Mouse (Mus musculus) embryonic facial prominence, embryonic 14.5 days (tissue): Measurements from ENCODE around the gene Epb41. TPM values are rescaled to one million over a fixed set of nuclear protein-coding genes. Genes with fewer than 3 reads are reported as not detected.
A peak's percentile ranks its signal among the peaks of the same experiment; 100 is the strongest.

Experiments
- ATAC-seq: fragments of 200-750 bp; cut with Nextera tagmentation; 2 replicates; pipeline ENCODE4 v1.8.0; 2017; ENCODE audit warnings: low read depth, moderate number of reproducible peaks, moderate TSS enrichment
- DNase-seq: peaks from one replicate; pipeline ENCODE4 v3.0.0-alpha.2; 2015; ENCODE audit warnings: low spot score
- H3K27ac ChIP-seq: fragments of 300-500 bp; sonication (generic); replicated peaks from 2 replicates; pipeline ENCODE4 v1.5.1; 2014; ENCODE audit warnings: low read depth, mild to moderate bottlenecking, low read length, moderate library complexity
- H3K27me3 ChIP-seq: fragments of 300-500 bp; sonication (generic); replicated peaks from 2 replicates; pipeline ENCODE4 v1.6.1; 2014; ENCODE audit warnings: low read length; ENCODE audit not compliant: control insufficient read depth, insufficient read depth
- H3K36me3 ChIP-seq: fragments of 300-500 bp; sonication (generic); 2 replicates; pipeline ENCODE4 v1.6.1; 2014; ENCODE audit warnings: low read length, mixed read lengths; ENCODE audit not compliant: control insufficient read depth, insufficient read depth
- H3K4me1 ChIP-seq: fragments of 300-500 bp; sonication (generic); 2 replicates; pipeline ENCODE4 v1.6.1; 2014; ENCODE audit warnings: antibody characterized with exemption, low read length; ENCODE audit not compliant: control insufficient read depth, insufficient read depth
- H3K4me2 ChIP-seq: fragments of 300-500 bp; sonication (generic); 2 replicates; pipeline ENCODE4 v1.6.1; 2014; ENCODE audit warnings: low read depth, mild to moderate bottlenecking, low read length, moderate library complexity, mixed read lengths
- H3K4me3 ChIP-seq: fragments of 300-500 bp; sonication (generic); 2 replicates; pipeline ENCODE4 v1.5.1; 2014; ENCODE audit warnings: low read depth, mild to moderate bottlenecking, low read length
- H3K9ac ChIP-seq: fragments of 300-500 bp; sonication (generic); 2 replicates; pipeline ENCODE4 v1.6.1; 2014; ENCODE audit warnings: low read depth, mild to moderate bottlenecking, low read length, moderate library complexity, mixed read lengths
- H3K9me3 ChIP-seq: fragments of 300-500 bp; sonication (generic); 2 replicates; pipeline ENCODE4 v1.6.1; 2016; ENCODE audit warnings: low read length; ENCODE audit not compliant: control insufficient read depth
- whole genome bisulfite sequencing: fragments of 180-500 bp; shearing (Covaris S2); extraction: QIAGEN DNeasy Blood & Tissue Kit; methylation state at CpG from one replicate; pipeline ENCODE4 v1.1.7; 2014; 5-methylcytosine and 5-hydroxymethylcytosine counted together
- polyA plus RNA-seq: library from polyadenylated mRNA; unstranded; fragments of >200 nt; fragmentation: Nextera tagmentation; extraction: Ambion mirVana; gene quantifications from 2 replicates; pipeline ENCODE4 v1.2.1, GENCODE M21; 2014

Epb41 gene
- polyA plus RNA-seq, 1 experiment from 2014 or later = 65.1 TPM

DNA sequence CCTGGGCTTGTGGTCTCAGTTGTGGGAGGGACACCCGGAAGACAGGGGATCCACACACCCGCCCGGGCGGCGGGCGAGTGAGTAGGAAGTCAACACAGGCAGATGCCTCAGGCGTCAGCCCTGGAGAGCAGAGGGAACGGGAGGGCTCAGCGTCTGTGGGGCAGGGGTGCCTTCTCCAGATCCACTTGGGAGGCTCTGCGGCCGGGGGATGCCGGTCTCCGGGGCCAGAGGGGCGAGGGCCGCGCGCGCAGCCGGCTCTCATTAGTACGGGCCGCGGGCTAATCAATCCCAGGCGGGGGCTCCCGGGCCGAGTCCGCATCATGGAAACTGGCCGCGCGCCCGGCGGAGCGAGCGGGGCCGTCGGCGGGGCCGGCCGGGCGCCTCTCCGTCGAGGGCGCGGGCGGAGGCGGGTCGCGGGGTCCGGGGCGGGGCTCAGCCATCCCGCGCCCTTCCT, 155.0 kb downstream of the Epb41 start:
- DNase-seq (peak; percentile 80), ATAC-seq (peak; percentile 19)
- H3K4me3 ChIP-seq = peak overlapping the region; percentile 73
- peaks cover 56% of the 10 kb centered on the region for H3K4me1 ChIP-seq
- peaks cover 32% of the 10 kb centered on the region for H3K27me3 ChIP-seq
- peak overlapping the region; percentile 97 for H3K27ac ChIP-seq
- H3K4me2 ChIP-seq = peak overlapping the region; percentile 81
- no peaks in the 10 kb centered on the region for H3K9me3 ChIP-seq
- H3K36me3 ChIP-seq = peaks cover 13% of the 10 kb centered on the region
- H3K9ac ChIP-seq = peak overlapping the region; percentile 86
- 5% methylated on average over 15 of the region's 51 CpGs for WGBS

DNA sequence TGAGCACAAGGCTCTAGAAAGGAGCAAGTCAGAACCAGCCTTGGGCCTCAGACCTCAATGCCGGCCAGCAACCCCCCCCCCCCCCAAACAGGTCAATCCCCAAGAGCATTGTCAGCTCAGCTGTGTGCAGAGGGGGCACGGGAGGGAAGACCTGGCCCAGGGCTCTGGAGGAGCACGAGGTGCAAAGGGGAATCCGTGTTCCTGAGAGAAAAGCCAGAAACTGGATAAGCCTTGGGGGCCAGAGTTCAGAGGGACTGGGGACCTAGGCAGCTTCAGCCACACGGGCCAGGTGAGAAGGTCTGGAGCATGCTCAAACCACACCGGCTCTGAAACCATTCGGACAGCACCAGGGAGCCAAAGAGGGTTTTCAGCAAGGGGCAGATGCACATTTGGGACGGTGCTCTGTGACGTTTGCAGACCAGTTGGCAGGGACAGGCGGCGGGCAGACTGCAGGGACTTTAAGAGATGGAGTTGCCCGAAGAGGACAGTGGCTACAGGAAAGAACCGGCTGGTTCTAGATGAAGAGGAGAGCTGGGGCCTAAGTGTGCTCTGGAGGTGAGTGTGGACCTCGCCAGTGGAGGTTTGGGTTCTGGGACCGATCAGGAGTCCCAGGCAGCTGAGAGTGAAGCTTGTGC, 155.5 kb downstream of the Epb41 start:
- Histone ChIP-seq H3K27ac (peak overlapping the region; percentile 97), H3K4me2 (peak overlapping the region; percentile 81), H3K4me1 (peaks cover 55% of the 10 kb centered on the region), H3K9me3 (no peaks in the 10 kb centered on the region), H3K27me3 (peaks cover 32% of the 10 kb centered on the region), H3K9ac (peak overlapping the region; percentile 86), H3K36me3 (peaks cover 11% of the 10 kb centered on the region), H3K4me3 (peak overlapping the region; percentile 73)
- ATAC-seq (no peak), DNase-seq (no peak)
- WGBS = 17% methylated on average over 14 of the region's 15 CpGs

DNA sequence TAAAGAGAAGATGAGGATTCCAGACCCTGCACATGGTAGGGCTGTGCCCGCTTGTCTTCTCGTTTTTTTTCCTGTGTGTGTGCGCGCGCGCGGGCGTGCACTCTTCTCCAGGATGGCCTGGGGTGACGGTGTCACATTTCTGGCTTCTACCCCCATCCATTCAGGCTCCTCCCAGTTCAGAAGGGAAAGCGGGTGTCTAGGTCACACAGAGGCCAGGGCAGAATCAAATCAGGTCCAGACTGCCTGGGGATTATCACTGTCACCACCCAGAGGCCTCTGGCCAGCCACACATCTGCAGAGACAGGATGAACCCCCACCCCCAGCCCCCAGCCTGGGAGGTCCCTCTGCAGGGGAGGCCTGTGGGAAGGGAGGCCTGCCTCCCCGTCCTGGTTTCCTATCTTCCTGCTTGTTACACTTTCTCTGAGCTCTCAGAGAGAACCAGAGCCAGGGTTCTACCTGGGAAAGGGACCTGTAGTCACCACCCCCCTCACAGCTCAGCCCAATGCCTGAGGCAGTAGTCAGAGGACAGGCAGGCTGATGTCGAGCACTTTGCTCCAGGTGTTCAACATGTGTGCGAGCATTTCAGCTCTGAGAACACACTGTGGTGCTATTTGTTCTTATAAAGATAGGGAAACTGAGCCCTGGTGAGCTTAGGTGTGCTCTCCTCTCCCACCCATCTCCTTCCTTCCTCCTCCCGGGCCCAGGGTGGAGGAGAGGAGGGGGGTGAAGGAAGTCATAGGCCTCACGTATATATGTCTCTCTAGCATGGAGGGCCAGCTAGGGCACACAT, 156.2 kb downstream of the Epb41 start:
- Histone ChIP-seq H3K4me2 (peak overlapping the region; percentile 81), H3K4me3 (peak overlapping the region; percentile 73; the same call in 1 of the 2 replicates), H3K9ac (peak overlapping the region; percentile 86), H3K27ac (peak overlapping the region; percentile 97), H3K27me3 (peaks cover 37% of the 10 kb centered on the region), H3K4me1 (peaks cover 54% of the 10 kb centered on the region), H3K36me3 (peaks cover 10% of the 10 kb centered on the region), H3K9me3 (no peaks in the 10 kb centered on the region)
- ATAC-seq (peak; percentile 5; the same call in 1 of the 2 replicates), DNase-seq (peak; percentile 74)
- WGBS = 5% methylated on average over 15 of the region's 15 CpGs

DNA sequence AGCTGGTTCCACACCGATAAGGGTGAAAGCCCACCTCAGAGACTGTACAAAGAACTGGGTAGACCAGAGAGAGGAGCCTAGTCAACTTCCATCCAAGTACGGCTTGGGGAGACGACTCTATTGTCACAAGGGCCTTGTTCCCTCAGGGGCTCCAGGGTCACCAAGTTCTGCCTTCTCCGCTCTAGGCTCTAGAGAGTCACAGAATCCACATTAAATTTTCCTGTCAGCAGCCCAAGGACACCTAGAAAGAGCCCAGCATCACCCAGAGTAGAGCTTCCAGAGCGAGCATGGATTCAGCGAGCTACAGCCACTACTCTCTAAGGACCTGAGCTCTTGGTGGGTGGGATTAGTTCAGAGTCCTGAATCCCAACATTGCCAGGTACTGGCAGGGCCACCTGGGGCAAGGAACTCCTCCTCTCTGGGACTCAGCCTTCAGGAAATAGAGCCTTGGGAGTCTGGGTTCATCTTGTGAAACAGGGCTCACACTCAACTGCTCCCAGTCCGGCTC, 157.0 kb downstream of the Epb41 start:
- H3K9me3 ChIP-seq = no peaks in the 10 kb centered on the region
- DNase-seq = no peak
- H3K9ac ChIP-seq = no peak overlapping the region
- peaks cover 6% of the 10 kb centered on the region for H3K36me3 ChIP-seq
- no peak for ATAC-seq
- H3K27ac ChIP-seq = peak overlapping the region; percentile 97
- peak overlapping the region; percentile 81 for H3K4me2 ChIP-seq
- WGBS = 63% methylated on average over 7 of the region's 7 CpGs
- H3K27me3 ChIP-seq = peaks cover 42% of the 10 kb centered on the region
- peaks cover 56% of the 10 kb centered on the region for H3K4me1 ChIP-seq
- no peak overlapping the region for H3K4me3 ChIP-seq

DNA sequence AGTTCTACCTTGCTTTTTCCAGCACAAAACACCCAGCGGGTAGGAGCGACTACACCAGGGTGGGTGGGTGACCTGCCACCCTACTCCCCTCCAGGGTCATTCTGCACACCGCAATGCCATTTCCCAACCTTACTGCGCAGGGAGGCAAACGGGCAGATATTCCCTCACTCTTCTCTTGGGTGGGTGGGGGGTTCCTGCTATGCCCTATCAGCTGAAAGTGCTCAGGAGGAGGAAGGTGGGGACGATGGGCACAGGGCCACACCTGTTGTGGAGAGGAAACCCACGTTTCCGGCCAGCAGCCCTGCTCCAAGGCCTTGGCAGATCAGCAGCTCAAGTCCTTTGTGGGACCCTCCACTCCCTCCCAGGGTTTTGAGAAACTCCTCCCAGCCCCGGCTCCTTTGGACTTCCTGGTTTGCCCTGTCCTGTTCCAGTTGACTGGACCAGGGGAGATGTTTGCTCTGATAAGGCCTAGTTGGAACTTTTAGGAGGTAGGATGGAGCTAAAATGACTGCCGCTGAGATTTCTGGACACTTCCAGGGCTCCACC, 158.0 kb downstream of the Epb41 start:
- Histone ChIP-seq H3K9ac (no peak overlapping the region), H3K4me2 (no peak overlapping the region), H3K4me3 (no peak overlapping the region), H3K27ac (no peak overlapping the region), H3K9me3 (no peaks in the 10 kb centered on the region), H3K36me3 (no peaks in the 10 kb centered on the region), H3K4me1 (peaks cover 52% of the 10 kb centered on the region), H3K27me3 (peaks cover 36% of the 10 kb centered on the region)
- DNase-seq (no peak), ATAC-seq (no peak)
- 71% methylated on average over 10 of the region's 10 CpGs for WGBS

DNA sequence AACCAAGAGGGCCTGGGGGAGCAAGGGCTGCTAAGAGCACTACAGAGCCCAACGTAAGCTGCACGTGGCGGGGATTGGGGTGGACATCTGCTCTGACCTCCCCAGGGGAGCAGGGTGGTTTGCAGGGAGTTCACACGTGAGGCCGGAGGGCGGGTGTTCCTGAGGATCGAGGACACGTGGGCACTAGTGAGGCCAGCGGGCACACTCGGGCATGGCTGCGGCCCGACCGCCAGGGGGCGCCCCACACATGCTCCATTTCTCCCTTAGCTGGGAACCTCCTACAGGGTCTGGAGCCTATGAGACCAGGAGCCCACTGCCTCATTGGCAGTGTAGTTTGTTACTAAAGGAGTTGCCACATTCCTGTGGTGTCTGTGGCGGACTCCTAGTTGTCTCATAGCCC, 158.7 kb downstream of the Epb41 start:
- no peaks in the 10 kb centered on the region for H3K9me3 ChIP-seq
- ATAC-seq (0 out of 2 replicates have a peak, but pooled peaks have one; percentile 13), DNase-seq (peak; percentile 50)
- H3K4me2 ChIP-seq = no peak overlapping the region
- no peak overlapping the region for H3K4me3 ChIP-seq
- peaks cover 50% of the 10 kb centered on the region for H3K4me1 ChIP-seq
- no peak overlapping the region for H3K9ac ChIP-seq
- peaks cover 32% of the 10 kb centered on the region for H3K27me3 ChIP-seq
- H3K27ac ChIP-seq = no peak overlapping the region
- WGBS = 8% methylated on average over 13 of the region's 15 CpGs
- H3K36me3 ChIP-seq = no peaks in the 10 kb centered on the region

DNA sequence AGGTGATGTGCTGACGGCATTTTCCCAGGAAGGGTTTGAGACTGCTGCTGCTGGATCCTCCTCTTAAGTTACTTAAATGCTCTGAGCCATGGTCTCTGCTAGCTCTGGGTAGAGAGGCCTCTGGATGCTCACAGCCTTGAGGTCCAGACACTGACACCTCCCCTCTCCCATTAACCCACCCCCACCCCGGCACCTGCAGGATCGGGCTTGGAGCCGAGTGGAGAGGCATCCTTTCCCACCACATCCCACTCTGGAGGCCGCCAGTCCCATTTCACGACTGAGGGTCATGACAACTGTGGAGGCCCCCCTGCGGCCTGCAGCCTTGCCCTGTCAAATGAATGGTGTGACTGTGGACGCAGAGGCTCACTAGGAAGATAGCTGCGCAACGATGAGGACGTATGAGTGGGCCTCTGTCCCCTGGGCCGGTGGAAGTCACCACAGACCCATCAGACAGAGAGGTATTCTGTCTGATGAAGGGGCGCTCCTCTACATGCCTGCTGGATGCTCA, 159.2 kb downstream of the Epb41 start:
- no peak overlapping the region for H3K9ac ChIP-seq
- H3K4me2 ChIP-seq = peak overlapping the region; percentile 64

DNA sequence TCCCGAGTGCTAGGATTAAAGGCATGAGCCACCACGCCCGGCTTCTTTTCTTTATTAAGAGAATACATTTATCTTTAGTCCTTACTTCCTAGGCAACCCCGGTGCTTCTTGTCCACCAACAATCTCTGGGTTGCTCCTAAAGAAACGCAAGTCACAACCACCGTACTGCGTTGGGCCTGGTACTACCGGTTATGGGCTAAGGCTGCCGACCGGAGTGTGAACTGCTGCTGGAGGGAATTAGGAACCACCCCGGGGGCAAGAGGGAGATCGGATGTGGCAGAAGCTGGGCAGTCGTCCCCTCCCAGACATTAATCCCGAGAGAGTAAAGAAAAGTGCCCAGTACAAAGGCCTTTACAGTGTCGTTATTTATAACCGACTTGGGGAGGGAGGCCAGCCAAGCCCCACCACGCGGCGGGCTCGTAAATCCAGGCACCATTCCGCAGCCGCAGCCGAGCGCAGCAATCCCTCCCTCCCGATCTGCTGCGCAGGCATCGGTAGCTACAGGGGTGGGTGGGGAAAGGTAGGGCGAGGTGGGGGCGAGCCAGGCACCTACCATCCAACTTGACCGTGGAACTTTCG, 160.1 kb downstream of the Epb41 start:
- Histone ChIP-seq H3K27me3 (peaks cover 32% of the 10 kb centered on the region), H3K4me3 (peak overlapping the region; percentile 33), H3K4me2 (peak overlapping the region; percentile 64), H3K9ac (peak overlapping the region; percentile 58), H3K9me3 (no peaks in the 10 kb centered on the region), H3K4me1 (peaks cover 57% of the 10 kb centered on the region), H3K36me3 (no peaks in the 10 kb centered on the region), H3K27ac (0 out of 2 replicates have a peak overlapping the region, but pooled peaks have one; percentile 21)
- 4% methylated on average over 31 of the region's 31 CpGs for WGBS
- ATAC-seq (no peak), DNase-seq (peak; percentile 76)

More for the DNA sequence above, 159.2 kb downstream of the Epb41 start:
- peaks cover 53% of the 10 kb centered on the region for H3K4me1 ChIP-seq
- H3K9me3 ChIP-seq = no peaks in the 10 kb centered on the region
- peak overlapping the region; percentile 33; the same call in 1 of the 2 replicates for H3K4me3 ChIP-seq
- no peak overlapping the region for H3K27ac ChIP-seq
- H3K27me3 ChIP-seq = peaks cover 32% of the 10 kb centered on the region
- DNase-seq (no peak), ATAC-seq (no peak)
- no peaks in the 10 kb centered on the region for H3K36me3 ChIP-seq
- WGBS = 29% methylated on average over 13 of the region's 13 CpGs
